Mouse (Mus musculus) B cell, adult (primary cell): ENCODE data around the gene Hspa5. TPM values are rescaled to one million over a fixed set of nuclear protein-coding genes. Genes with fewer than 3 reads are reported as not detected.

Experiments
- total RNA-seq: library from RNA; stranded (reverse); gene quantifications from 4 replicates; pipeline ENCODE4 v1.2.4, GENCODE M21; 2023; ENCODE audit not compliant: inconsistent age

Hspa5 gene
- 769 to 959 TPM (median 820 TPM) in 4 replicates for total RNA-seq

GRCm38 (mm10) chr2:34771368-34772226 is at the start of gene Hspa5:
Gene Hspa5 (plus strand): TSS chr2:34771970.

GRCm38 (mm10) chr2:34754551-34755358 is 17.0 kb upstream of the Hspa5 start, which contains the start of gene Gapvd1:
Gene Gapvd1 (minus strand): TSS chr2:34755232.

GRCm38 (mm10) chr2:34799357-34800256 is 27.8 kb downstream of the Hspa5 start, which contains the start of gene Rabepk:
Gene Rabepk (minus strand): TSS chr2:34799912.

GRCm38 (mm10) chr2:34825827-34826459 is 54.2 kb downstream of the Hspa5 start, which contains the start of gene Fbxw2:
Gene Fbxw2 (minus strand): TSS chr2:34826311.

Other genes starting within 250 kb of the Hspa5 start
- 101 to 108 TPM (median 103 TPM) in 4 replicates for gene Gapvd1, start 16.7 kb upstream of the Hspa5 start, total RNA-seq
- 14.7 to 18.1 TPM (median 17.5 TPM) in 4 replicates for gene Rabepk, start 27.9 kb downstream of the Hspa5 start, total RNA-seq
- gene Fbxw2, start 54.3 kb downstream of the Hspa5 start, total RNA-seq: 84.3 to 112 TPM (median 101 TPM) in 4 replicates
- not detected in 4 replicates for gene Gm34653, start 61.0 kb downstream of the Hspa5 start, total RNA-seq
- not detected in 4 replicates for gene Cutal, start 102.4 kb downstream of the Hspa5 start, total RNA-seq
- gene Psmd5, start 103.0 kb downstream of the Hspa5 start, total RNA-seq: 23.5 to 33.3 TPM (median 28.9 TPM) in 4 replicates
- 12.0 to 16.0 TPM (median 15.2 TPM) in 4 replicates for gene Phf19, start 142.1 kb downstream of the Hspa5 start, total RNA-seq
- 66.3 to 68.7 TPM (median 68.0 TPM) in 4 replicates for gene Traf1, start 189.8 kb downstream of the Hspa5 start, total RNA-seq